Comparison of ENCODE assay signal across 8 mouse cellular contexts in the genomic region with DNA sequence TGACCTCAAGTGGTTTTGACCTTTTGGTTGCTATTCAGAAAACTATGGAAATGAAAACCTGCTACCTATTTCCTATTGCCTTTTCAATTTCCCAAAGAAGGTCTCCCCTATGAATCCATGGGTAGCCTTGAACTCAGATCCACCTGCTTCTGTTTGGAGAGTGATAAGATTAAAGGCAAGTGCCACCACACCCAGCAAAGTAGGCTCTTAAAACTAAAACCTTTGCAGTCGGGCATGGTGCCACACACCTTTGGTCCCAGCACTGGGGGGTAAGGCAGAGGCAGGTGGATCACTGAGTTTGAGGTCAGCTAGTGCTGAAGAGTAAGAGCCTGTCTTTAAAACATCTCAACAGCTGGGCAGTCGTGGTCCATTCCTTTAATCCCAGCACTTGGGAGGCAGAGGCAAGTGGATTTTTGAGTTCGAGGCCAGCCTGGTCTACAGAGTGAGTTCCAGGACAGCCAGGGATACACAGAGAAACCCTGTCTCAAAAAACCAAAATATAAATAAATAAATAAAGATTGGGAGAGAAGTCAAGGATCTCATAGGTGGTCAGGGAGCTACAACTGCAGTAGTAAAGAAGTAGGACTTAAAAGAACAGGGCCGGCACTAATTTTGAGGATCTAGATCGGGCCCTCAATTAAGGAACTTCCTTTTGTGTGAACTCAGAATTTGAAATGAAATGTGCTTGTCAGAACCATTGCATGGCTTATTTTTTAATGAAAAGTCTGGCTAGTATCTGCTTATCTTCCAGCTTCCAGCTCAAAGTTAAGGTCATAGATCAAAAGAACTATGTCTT. TPM values are rescaled to one million over a fixed set of nuclear protein-coding genes. Genes with fewer than 3 reads are reported as not detected.
DNase-seq lines count a peak whose midpoint lies in the region; ATAC-seq lines count a peak whose summit lies in the region.

No protein-coding gene starts in this region.

- H3K4me1 ChIP-seq in hindbrain, embryonic 10.5 days (replicated peaks) = peaks cover 26% of the 10 kb centered on the region
- no peaks in the 10 kb centered on the region for H3K4me1 ChIP-seq in hindbrain, embryonic 11.5 days (replicated peaks; ENCODE audit: control insufficient read depth, insufficient read depth, low read length)
- H3K4me1 ChIP-seq in embryonic facial prominence, embryonic 13.5 days = no peaks in the 10 kb centered on the region
- H3K4me1 ChIP-seq in midbrain, embryonic 12.5 days = peaks cover 15% of the 10 kb centered on the region

- no peak for ATAC-seq in hindbrain, embryonic 11.5 days (ENCODE audit: low FRiP score)
- ATAC-seq in embryonic facial prominence, embryonic 13.5 days (ENCODE audit: insufficient number of reproducible peaks, insufficient read depth, low FRiP score, low TSS enrichment, low read depth) = no peak
- no peak for ATAC-seq in midbrain, embryonic 12.5 days (ENCODE audit: low FRiP score, low read depth)
- no peak for ATAC-seq in frontal cortex, adult (ENCODE audit: low TSS enrichment)
- ATAC-seq in inflammation-experienced regulatory T-cells, adult 6 months = no peak

- no peak overlapping the region for H3K9ac ChIP-seq in hindbrain, embryonic 11.5 days (ENCODE audit: low read depth, low read length)
- H3K9ac ChIP-seq in embryonic facial prominence, embryonic 13.5 days = no peak overlapping the region
- H3K9ac ChIP-seq in midbrain, embryonic 12.5 days (replicated peaks) = peak overlapping the region; percentile 87; the same call in 1 of the 2 replicates

- H3K36me3 ChIP-seq in hindbrain, embryonic 10.5 days = peaks cover 28% of the 10 kb centered on the region
- H3K36me3 ChIP-seq in hindbrain, embryonic 11.5 days (ENCODE audit: control insufficient read depth, insufficient read depth, low read length) = no peaks in the 10 kb centered on the region
- peaks cover 8% of the 10 kb centered on the region for H3K36me3 ChIP-seq in embryonic facial prominence, embryonic 13.5 days
- peaks cover 16% of the 10 kb centered on the region for H3K36me3 ChIP-seq in midbrain, embryonic 12.5 days

- DNase-seq in hindbrain, embryonic 10.5 days (ENCODE audit: low spot score) = no peak
- DNase-seq in hindbrain, embryonic 11.5 days (ENCODE audit: low spot score) = no peak
- DNase-seq in kidney, adult 8-10 months = peak; percentile 47 to 71
- DNase-seq in urinary bladder, postnatal 10 days (ENCODE audit: low spot score) = no peak

- no peaks in the 10 kb centered on the region for H3K9me3 ChIP-seq in hindbrain, embryonic 10.5 days
- H3K9me3 ChIP-seq in hindbrain, embryonic 11.5 days (ENCODE audit: control insufficient read depth, low read length) = no peaks in the 10 kb centered on the region
- H3K9me3 ChIP-seq in embryonic facial prominence, embryonic 13.5 days = no peaks in the 10 kb centered on the region
- H3K9me3 ChIP-seq in midbrain, embryonic 12.5 days = no peaks in the 10 kb centered on the region

- WGBS in hindbrain, embryonic 10.5 days = 81% methylated on average over 5 of the region's 5 CpGs
- WGBS in hindbrain, embryonic 11.5 days = 75% methylated on average over 5 of the region's 5 CpGs
- 78% methylated on average over 5 of the region's 5 CpGs for WGBS in embryonic facial prominence, embryonic 13.5 days
- 70% methylated on average over 5 of the region's 5 CpGs for WGBS in midbrain, embryonic 12.5 days

- no peak overlapping the region for H3K27ac ChIP-seq in hindbrain, embryonic 10.5 days
- no peak overlapping the region for H3K27ac ChIP-seq in hindbrain, embryonic 11.5 days (ENCODE audit: low read depth, low read length)
- H3K27ac ChIP-seq in embryonic facial prominence, embryonic 13.5 days = no peak overlapping the region
- H3K27ac ChIP-seq in midbrain, embryonic 12.5 days (replicated peaks) = no peak overlapping the region

- H3K27me3 ChIP-seq in hindbrain, embryonic 10.5 days (ENCODE audit: insufficient read depth, poor library complexity, severe bottlenecking) = peaks cover 12% of the 10 kb centered on the region; the same call in 1 of the 2 replicates
- no peaks in the 10 kb centered on the region for H3K27me3 ChIP-seq in hindbrain, embryonic 11.5 days (ENCODE audit: control insufficient read depth, insufficient read depth, low read length)
- H3K27me3 ChIP-seq in embryonic facial prominence, embryonic 13.5 days = no peaks in the 10 kb centered on the region
- H3K27me3 ChIP-seq in midbrain, embryonic 12.5 days = peaks cover 7% of the 10 kb centered on the region

- peak overlapping the region; percentile 91 for H3K4me3 ChIP-seq in hindbrain, embryonic 10.5 days
- H3K4me3 ChIP-seq in hindbrain, embryonic 11.5 days (ENCODE audit: low read depth, low read length) = no peak overlapping the region
- H3K4me3 ChIP-seq in embryonic facial prominence, embryonic 13.5 days = no peak overlapping the region
- H3K4me3 ChIP-seq in midbrain, embryonic 12.5 days = peak overlapping the region; percentile 16; the same call in 1 of the 2 replicates

- H3K4me2 ChIP-seq in hindbrain, embryonic 11.5 days (replicated peaks; ENCODE audit: low read depth, low read length) = no peak overlapping the region
- H3K4me2 ChIP-seq in embryonic facial prominence, embryonic 13.5 days = peak overlapping the region; percentile 89; the same call in 1 of the 2 replicates
- peak overlapping the region; percentile 66 for H3K4me2 ChIP-seq in midbrain, embryonic 12.5 days (replicated peaks)

RNA-seq across cellular contexts. Expression of gene Tfrc, which starts 1.9 kb away (rescaled TPM):
- 42.5 and 69.9 TPM in 2 replicates for polyA plus RNA-seq in hindbrain, embryonic 10.5 days (2016; fragmentation: Nextera tagmentation; extraction: Ambion mirVana)
- polyA plus RNA-seq in hindbrain, embryonic 11.5 days (2014; fragmentation: Nextera tagmentation; extraction: Ambion mirVana) = 59.0 and 69.2 TPM in 2 replicates
- polyA plus RNA-seq in embryonic facial prominence, embryonic 13.5 days (2015; fragmentation: Nextera tagmentation; extraction: Ambion mirVana) = 20.8 and 21.4 TPM in 2 replicates
- 61.0 and 64.1 TPM in 2 replicates for polyA plus RNA-seq in midbrain, embryonic 12.5 days (2016; fragmentation: Nextera tagmentation; extraction: Ambion mirVana)
- polyA plus RNA-seq in inflammation-experienced regulatory T-cells, adult 6 months (2017; shearing (Covaris generic)) = 10 to 100 TPM; 15.9 to 22.7 (median 17.9) TPM

RNA-seq across cellular contexts. Expression of gene Tnk2, which starts 33.0 kb away (rescaled TPM):
- polyA plus RNA-seq in hindbrain, embryonic 10.5 days (2016; fragmentation: Nextera tagmentation; extraction: Ambion mirVana) = 7.8 and 8.4 TPM in 2 replicates
- polyA plus RNA-seq in hindbrain, embryonic 11.5 days (2014; fragmentation: Nextera tagmentation; extraction: Ambion mirVana) = 5.2 and 7.0 TPM in 2 replicates
- polyA plus RNA-seq in embryonic facial prominence, embryonic 13.5 days (2015; fragmentation: Nextera tagmentation; extraction: Ambion mirVana) = 12.7 and 13.3 TPM in 2 replicates
- polyA plus RNA-seq in midbrain, embryonic 12.5 days (2016; fragmentation: Nextera tagmentation; extraction: Ambion mirVana) = 9.5 and 11.9 TPM in 2 replicates
- polyA plus RNA-seq in inflammation-experienced regulatory T-cells, adult 6 months (2017; shearing (Covaris generic)) = 10 to 100 TPM in 1 of 3 experiments, 1 to 10 TPM in 2; 7.2 to 10.1 (median 8.6) TPM

Comparison
In these comparisons a context has a peak if more than half of its experiments do, and no peak if none do; other contexts are left out.
1. H3K4me3 ChIP-seq: peak in hindbrain, embryonic 10.5 days (single experiment) and midbrain, embryonic 12.5 days (single experiment); none in hindbrain, embryonic 11.5 days (single experiment) and embryonic facial prominence, embryonic 13.5 days (single experiment).
2. DNase-seq: peak in kidney, adult 8-10 months (2 of 2); none in hindbrain, embryonic 10.5 days (single experiment), hindbrain, embryonic 11.5 days (single experiment) and urinary bladder, postnatal 10 days (single experiment).